Mouse (Mus musculus) hindbrain, embryonic 13.5 days (tissue): Measurements from ENCODE around the gene Rnase1. TPM values are rescaled to one million over a fixed set of nuclear protein-coding genes. Genes with fewer than 3 reads are reported as not detected.
"Not testable (repeated sequence)": the region's sequence is repeated elsewhere in the genome, so short reads cannot be mapped to it uniquely, and the experiment has no call there.

ENCODE experiments used
- ATAC-seq: fragments of 200-750 bp; cut with Nextera tagmentation; 2 replicates; pipeline ENCODE4 v1.8.0; 2017; ENCODE audit warnings: moderate TSS enrichment; ENCODE audit not compliant: low FRiP score
- H3K27ac ChIP-seq: fragments of 300-500 bp; sonication (generic); 2 replicates; pipeline ENCODE4 v1.5.1; 2015; ENCODE audit warnings: inconsistent platforms, mild to moderate bottlenecking, moderate library complexity
- H3K27me3 ChIP-seq: fragments of 300-500 bp; sonication (generic); 2 replicates; pipeline ENCODE4 v1.6.1; 2015; ENCODE audit warnings: mild to moderate bottlenecking, inconsistent platforms
- H3K36me3 ChIP-seq: fragments of 300-500 bp; sonication (generic); 2 replicates; pipeline ENCODE4 v1.6.1; 2015; ENCODE audit warnings: mild to moderate bottlenecking, inconsistent platforms
- H3K4me1 ChIP-seq: fragments of 300-500 bp; sonication (generic); replicated peaks from 2 replicates; pipeline ENCODE4 v1.6.1; 2015; ENCODE audit warnings: inconsistent platforms
- H3K4me2 ChIP-seq: fragments of 300-500 bp; sonication (generic); 2 replicates; pipeline ENCODE4 v1.6.1; 2015; ENCODE audit warnings: inconsistent platforms, mild to moderate bottlenecking, moderate library complexity
- H3K4me3 ChIP-seq: fragments of 300-500 bp; sonication (generic); 2 replicates; pipeline ENCODE4 v1.5.1; 2015; ENCODE audit warnings: mild to moderate bottlenecking, inconsistent platforms
- H3K9ac ChIP-seq: fragments of 300-500 bp; sonication (generic); 2 replicates; pipeline ENCODE4 v1.6.1; 2015; ENCODE audit warnings: mild to moderate bottlenecking, inconsistent platforms
- H3K9me3 ChIP-seq: fragments of 300-500 bp; sonication (generic); 2 replicates; pipeline ENCODE4 v1.6.1; 2016; ENCODE audit warnings: inconsistent platforms
- WGBS: fragments of 180-500 bp; shearing (Covaris S2); methylation state at CpG from one replicate; pipeline ENCODE4 v1.1.7; 2015; 5-methylcytosine and 5-hydroxymethylcytosine counted together
- polyA plus RNA-seq: library from polyadenylated mRNA; unstranded; fragments of >200 nt; fragmentation: Nextera tagmentation; extraction: Ambion mirVana; gene quantifications from 2 replicates; pipeline ENCODE4 v1.2.1, GENCODE M21; 2015

Rnase1 gene
- polyA plus RNA-seq, 1 experiment from 2014 or later, result not detected

GRCm38 (mm10) chr14:51103217-51103616 lies 43.4 kb downstream of the Rnase1 start:
- H3K36me3 ChIP-seq, result 0 out of 2 replicates have a peak, but pooled peaks cover 2% of the 10 kb centered on the region
- H3K4me1 ChIP-seq, result no peaks in the 10 kb centered on the region
- H3K9me3 ChIP-seq, result no peaks in the 10 kb centered on the region
- peak; percentile 58 for ATAC-seq
- H3K4me2 ChIP-seq, result no peak overlapping the region
- no peak overlapping the region for H3K9ac ChIP-seq
- H3K4me3 ChIP-seq, result no peak overlapping the region
- no peak overlapping the region for H3K27ac ChIP-seq
- WGBS, result 63% methylated on average over 3 of the region's 3 CpGs
- no peaks in the 10 kb centered on the region for H3K27me3 ChIP-seq

- WGBS, result 80% methylated on average over 9 of the region's 9 CpGs
- no peak overlapping the region for H3K9ac ChIP-seq
- H3K4me2 ChIP-seq, result no peak overlapping the region
- no peaks in the 10 kb centered on the region for H3K4me1 ChIP-seq
- no peak overlapping the region for H3K27ac ChIP-seq
- H3K4me3 ChIP-seq, result no peak overlapping the region
- H3K9me3 ChIP-seq, result no peaks in the 10 kb centered on the region
- no peak for ATAC-seq
- H3K36me3 ChIP-seq, result 0 out of 2 replicates have a peak, but pooled peaks cover 2% of the 10 kb centered on the region
- H3K27me3 ChIP-seq, result no peaks in the 10 kb centered on the region
Measured at GRCm38 (mm10) chr14:51101284-51101683, 45.3 kb downstream of the Rnase1 start.

GRCm38 (mm10) chr14:51098921-51099320 lies 47.7 kb downstream of the Rnase1 start:
- H3K9me3 ChIP-seq, result no peaks in the 10 kb centered on the region
- H3K4me3 ChIP-seq, result no peak overlapping the region
- no peak overlapping the region for H3K27ac ChIP-seq
- no peaks in the 10 kb centered on the region for H3K27me3 ChIP-seq
- no peak overlapping the region for H3K9ac ChIP-seq
- H3K36me3 ChIP-seq, result no peaks in the 10 kb centered on the region
- WGBS, result 94% methylated on average over 11 of the region's 11 CpGs
- H3K4me1 ChIP-seq, result no peaks in the 10 kb centered on the region
- ATAC-seq, result no peak
- H3K4me2 ChIP-seq, result no peak overlapping the region

GRCm38 (mm10) chr14:51098300-51098699 lies 48.3 kb downstream of the Rnase1 start:
- H3K36me3 ChIP-seq, H3K4me1 ChIP-seq, H3K4me2 ChIP-seq, H3K4me3 ChIP-seq, H3K9ac ChIP-seq, H3K27me3 ChIP-seq, H3K9me3 ChIP-seq, H3K27ac ChIP-seq: not testable (repeated sequence)
- 38% methylated on average over 1 of the region's 1 CpGs for WGBS
- ATAC-seq, result peak; percentile 40

GRCm38 (mm10) chr14:51095736-51096524 lies 50.7 kb downstream of the Rnase1 start:
- Histone ChIP-seq H3K4me3 (no peak overlapping the region), H3K4me2 (no peak overlapping the region), H3K4me1 (0 out of 2 replicates have a peak, but pooled peaks cover 3% of the 10 kb centered on the region), H3K9ac (no peak overlapping the region), H3K9me3 (no peaks in the 10 kb centered on the region), H3K27ac (no peak overlapping the region), H3K27me3 (no peaks in the 10 kb centered on the region), H3K36me3 (no peaks in the 10 kb centered on the region)
- WGBS, result 73% methylated on average over 9 of the region's 9 CpGs
- no peak for ATAC-seq

Other genes with a start within 250 kb of the Rnase1 start
- gene Klhl33, start 249.3 kb downstream of the Rnase1 start, polyA plus RNA-seq, result 0.83 and 1.3 TPM in 2 replicates
- 116 and 119 TPM in 2 replicates for gene Osgep, start 221.9 kb downstream of the Rnase1 start, polyA plus RNA-seq
- 225 and 228 TPM in 2 replicates for gene Apex1, start 221.8 kb downstream of the Rnase1 start, polyA plus RNA-seq
- 79.0 and 87.9 TPM in 2 replicates for gene Pip4p1, start 215.9 kb downstream of the Rnase1 start, polyA plus RNA-seq
- gene Pnp, start 215.7 kb downstream of the Rnase1 start, polyA plus RNA-seq, result 24.9 and 27.0 TPM in 2 replicates
- gene Gm49342, start 202.3 kb downstream of the Rnase1 start, polyA plus RNA-seq, result not detected in 2 replicates
- 0.57 and 0.60 TPM in 2 replicates for gene Pnp2, start 190.8 kb downstream of the Rnase1 start, polyA plus RNA-seq
- gene Rnase10, start 139.0 kb downstream of the Rnase1 start, polyA plus RNA-seq, result not detected in 2 replicates
- not detected in 2 replicates for gene Rnase9, start 104.9 kb downstream of the Rnase1 start, polyA plus RNA-seq
- not detected in 2 replicates for gene Rnase11, start 96.6 kb downstream of the Rnase1 start, polyA plus RNA-seq
- not detected in 2 replicates for gene Rnase12, start 89.1 kb downstream of the Rnase1 start, polyA plus RNA-seq
- 0.05 TPM in 1 of 2 replicates, not detected in the other for gene Olfr750, start 72.3 kb downstream of the Rnase1 start, polyA plus RNA-seq
- gene Rnase4, start 55.7 kb downstream of the Rnase1 start, polyA plus RNA-seq, result 15.3 and 17.5 TPM in 2 replicates
- gene Ang, start 55.6 kb downstream of the Rnase1 start, polyA plus RNA-seq, result 4.1 and 4.4 TPM in 2 replicates
- not detected in 2 replicates for gene Eddm3b, start 32.4 kb downstream of the Rnase1 start, polyA plus RNA-seq
- gene Rnase6, start 22.9 kb downstream of the Rnase1 start, polyA plus RNA-seq, result 0.25 and 0.47 TPM in 2 replicates
- gene Rnase2b, start 15.5 kb upstream of the Rnase1 start, polyA plus RNA-seq, result not detected in 2 replicates
- not detected in 2 replicates for gene Ang2, start 52.4 kb upstream of the Rnase1 start, polyA plus RNA-seq
- not detected in 2 replicates for gene Ear14, start 56.6 kb upstream of the Rnase1 start, polyA plus RNA-seq
- gene Rnase2a, start 109.3 kb upstream of the Rnase1 start, polyA plus RNA-seq, result not detected in 2 replicates
- gene Gm7247, start 215.0 kb upstream of the Rnase1 start, polyA plus RNA-seq, result not detected in 2 replicates